Mouse (Mus musculus): Measurements from ENCODE around the gene Wrap53. TPM values are rescaled to one million over a fixed set of nuclear protein-coding genes. Genes with fewer than 3 reads are reported as not detected.

Gene Wrap53
- total RNA-seq, 2 experiments from 2014 or later = 13.8 to 18.4 TPM

DNA sequence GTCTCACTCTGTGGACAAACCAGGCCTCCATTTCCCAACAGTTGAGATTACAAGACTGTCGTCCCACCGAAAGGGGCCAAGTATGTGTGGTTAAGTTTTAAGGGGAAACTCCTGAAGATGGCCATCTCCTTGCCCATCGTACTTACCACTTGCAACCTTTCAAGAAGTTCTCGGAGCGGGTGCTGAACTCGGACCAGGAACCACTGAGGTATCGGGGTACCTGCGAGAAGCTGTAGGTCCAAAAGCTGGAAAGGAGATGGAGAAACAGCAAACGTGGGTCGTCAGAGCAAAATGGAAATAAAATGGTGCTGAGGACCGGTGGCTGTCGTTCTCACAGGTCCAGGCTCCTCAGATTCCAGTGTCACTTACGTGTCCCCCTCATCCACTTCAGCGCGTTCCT lies 1.8 kb downstream of the Wrap53 start:
- ATAC-seq (replicated peaks; ENCODE audit: low FRiP score, poor library complexity, severe bottlenecking) = no peak

DNA sequence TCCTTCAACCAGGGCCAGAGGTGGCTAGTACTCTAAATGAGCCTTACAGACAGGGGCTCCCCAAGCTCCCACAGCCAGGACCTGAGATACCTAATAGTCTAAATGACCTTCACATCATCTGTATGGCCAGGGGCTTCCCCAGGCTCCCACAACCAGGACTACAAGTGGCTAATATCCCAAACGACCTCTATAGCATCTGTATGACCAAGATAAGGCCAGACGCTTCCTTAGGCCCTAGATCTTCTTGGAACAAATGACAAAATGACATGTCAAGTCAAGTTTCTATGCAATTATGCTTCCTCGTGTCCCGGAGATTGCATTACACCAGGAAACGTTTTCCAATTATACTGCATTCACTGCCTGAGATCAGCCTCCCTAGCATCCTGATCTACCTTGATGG lies 3.7 kb downstream of the Wrap53 start:
- ATAC-seq (replicated peaks; ENCODE audit: low FRiP score, poor library complexity, severe bottlenecking) = no peak

DNA sequence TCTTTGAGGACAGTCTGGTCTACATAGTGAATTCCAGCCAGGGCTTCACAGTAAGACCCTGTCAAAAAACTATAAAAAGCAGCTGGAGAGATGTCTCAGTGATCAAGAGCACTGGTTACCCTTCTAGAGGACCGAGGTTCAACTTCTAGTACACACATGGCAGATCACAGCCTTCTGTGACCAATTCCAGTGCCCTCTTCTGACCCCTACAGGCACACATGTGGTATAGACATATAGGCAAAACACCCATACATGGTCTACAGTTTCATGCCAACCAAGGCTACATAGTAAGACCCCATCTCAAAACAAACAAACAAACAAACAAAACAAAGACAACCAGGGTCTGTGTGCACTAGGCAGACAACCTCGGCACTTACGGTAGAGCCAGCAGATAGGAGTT lies 4.8 kb downstream of the Wrap53 start:
- ATAC-seq (replicated peaks; ENCODE audit: low FRiP score, poor library complexity, severe bottlenecking) = no peak

DNA sequence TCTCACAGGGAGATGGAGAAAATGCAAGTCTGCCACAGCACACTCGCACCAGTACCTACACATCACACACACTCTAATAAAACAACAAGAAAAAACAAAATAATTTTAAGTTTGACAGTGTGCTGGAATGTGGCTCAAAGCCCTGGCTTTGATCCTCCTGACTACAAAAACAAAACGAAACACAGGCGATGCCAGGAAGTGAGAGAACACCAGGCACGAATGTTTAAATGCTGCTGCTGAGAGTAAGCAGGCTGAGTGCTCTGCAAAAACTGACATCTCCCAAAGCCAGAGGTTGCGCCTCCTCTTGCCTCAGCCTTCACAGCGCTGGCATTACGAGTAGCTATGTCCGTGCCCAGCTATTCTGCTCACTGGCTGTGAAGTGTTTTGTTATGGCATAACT lies 14.9 kb downstream of the Wrap53 start:
- no peak for ATAC-seq (replicated peaks; ENCODE audit: low FRiP score, poor library complexity, severe bottlenecking)

DNA sequence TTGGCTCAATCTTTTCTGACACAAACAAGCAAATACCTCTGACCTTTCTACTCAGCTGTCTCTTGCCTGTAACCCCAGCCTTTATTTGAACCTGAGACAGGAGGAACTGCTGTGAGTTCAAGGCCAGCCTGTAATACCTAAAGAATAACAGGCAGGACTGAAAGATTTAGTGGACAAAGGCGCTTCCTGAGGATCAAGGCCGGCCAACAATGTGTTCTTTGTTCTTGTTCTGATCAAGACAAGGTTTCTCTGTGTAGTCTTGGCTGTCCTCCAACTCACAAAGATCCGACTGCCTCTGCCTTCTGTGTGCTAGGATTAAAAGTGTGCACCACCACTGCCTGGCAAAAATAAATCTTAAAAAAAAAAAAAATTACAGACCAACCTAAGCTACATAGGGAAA lies 15.7 kb downstream of the Wrap53 start:
- no peak for ATAC-seq (replicated peaks; ENCODE audit: low FRiP score, poor library complexity, severe bottlenecking)

DNA sequence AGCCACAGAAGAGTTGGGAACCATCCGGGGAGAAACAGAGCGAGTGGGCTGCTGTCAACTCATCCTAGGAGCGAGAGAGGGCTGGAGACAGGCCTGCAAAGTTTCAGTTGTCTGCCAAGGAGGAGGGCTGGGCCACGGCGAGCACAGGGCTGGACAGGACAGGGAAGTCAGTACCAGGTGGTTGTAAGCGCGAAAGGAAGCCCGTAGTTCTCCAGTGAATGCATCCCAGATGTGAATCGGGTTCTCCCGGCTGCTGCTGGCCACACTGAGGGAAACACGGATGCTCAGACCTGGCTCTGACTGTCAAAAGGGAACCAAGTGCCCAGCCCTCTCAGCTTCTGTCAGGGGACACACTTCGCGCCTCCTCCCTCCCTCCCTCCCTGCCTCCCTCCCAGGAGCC lies 16.7 kb downstream of the Wrap53 start:
- no peak for ATAC-seq (replicated peaks; ENCODE audit: low FRiP score, poor library complexity, severe bottlenecking)

DNA sequence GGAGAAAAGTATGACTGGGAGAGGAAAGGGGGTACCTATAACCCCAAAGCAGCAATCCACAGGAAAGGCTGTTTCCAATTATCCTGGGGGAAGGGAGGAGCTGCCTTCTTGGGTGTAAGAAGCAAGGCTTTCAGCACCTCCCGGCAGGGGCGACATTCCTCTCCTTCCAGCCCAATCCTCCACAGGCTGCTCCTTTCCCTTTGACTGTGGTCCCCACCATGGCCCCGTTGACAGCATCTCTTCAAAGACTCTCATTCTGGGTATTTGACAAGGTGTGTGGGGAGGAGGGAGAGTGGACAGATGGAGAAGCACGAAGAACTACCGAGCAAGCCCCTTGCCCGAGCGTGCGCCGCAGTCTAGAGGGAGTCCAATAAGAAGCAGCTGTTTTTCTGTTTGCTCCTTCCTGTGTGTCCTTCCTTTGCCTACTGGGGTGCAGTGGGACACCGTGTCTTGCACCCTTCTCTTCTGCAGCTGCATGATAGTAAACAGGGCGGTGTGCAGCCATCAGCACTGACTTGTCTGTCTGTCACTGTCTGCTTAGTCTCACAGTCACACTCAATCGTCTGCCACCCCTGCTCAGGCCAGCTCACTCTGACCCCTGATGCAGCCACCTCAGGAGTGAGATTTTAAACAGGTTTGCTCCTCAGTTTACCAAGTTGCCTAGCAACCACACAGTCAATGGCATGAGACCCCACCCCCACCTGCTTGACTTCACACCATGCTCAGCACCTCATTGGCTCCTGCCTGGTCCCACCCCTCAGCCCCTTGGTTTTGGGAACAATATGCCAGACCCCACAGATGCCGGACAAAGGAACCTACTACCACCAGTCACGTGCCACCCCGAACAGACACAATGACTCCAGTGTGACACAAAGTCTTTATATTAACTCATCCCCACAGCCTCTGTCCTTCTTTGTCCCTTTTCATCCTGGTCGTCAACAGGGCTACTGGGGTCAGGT lies 18.9 kb downstream of the Wrap53 start:
- no peak for ATAC-seq (replicated peaks; ENCODE audit: low FRiP score, poor library complexity, severe bottlenecking)

DNA sequence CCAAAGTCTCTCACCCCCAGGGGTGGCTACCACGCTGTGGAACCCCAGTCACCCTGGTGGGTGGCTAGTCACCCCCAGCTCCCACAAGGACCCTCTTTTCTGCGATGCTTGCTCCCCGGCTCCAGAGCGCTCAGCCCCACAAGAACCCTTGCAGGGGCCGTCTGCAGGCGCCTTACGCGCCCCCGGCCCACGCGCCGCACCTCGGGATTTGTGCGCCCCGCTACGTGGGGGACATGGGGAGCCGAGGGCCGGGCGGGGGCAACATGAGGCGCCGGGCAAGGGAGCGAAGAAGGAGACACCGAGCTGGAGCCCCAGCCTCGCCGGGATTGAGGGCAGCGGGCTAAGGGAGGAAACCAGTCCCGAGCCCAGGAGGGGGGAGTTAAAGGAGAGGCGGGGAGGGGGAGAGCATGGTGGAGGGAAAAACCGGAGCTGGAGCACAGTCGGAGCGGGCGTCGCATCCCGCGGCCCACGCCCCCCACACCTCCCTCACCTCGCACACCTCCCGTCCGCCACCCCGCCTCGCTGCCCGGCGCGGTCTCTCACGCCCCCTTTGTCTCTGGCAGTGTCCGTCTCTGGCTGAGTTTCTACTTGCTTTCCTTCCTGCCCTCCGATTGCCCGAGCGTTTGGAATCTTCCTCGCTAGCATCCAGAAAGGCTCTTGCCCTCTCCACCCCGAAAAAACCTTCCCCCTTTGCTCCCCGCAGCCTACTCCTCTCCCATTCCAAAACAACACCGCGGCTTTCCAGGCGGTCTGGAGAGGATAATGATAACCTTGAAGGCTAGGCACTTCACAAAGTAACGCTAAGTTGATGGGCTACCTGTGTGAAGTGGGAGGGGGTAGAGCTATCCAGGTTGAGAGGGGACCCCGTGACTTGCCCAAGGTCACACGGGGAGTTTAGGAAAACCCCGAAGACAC lies 19.9 kb downstream of the Wrap53 start, which contains the start of gene Efnb3:
Gene Efnb3, minus strand, starts transcription at position 355 of the 915 bp plus-strand sequence.
- ATAC-seq (replicated peaks; ENCODE audit: low FRiP score, poor library complexity, severe bottlenecking) = no peak

DNA sequence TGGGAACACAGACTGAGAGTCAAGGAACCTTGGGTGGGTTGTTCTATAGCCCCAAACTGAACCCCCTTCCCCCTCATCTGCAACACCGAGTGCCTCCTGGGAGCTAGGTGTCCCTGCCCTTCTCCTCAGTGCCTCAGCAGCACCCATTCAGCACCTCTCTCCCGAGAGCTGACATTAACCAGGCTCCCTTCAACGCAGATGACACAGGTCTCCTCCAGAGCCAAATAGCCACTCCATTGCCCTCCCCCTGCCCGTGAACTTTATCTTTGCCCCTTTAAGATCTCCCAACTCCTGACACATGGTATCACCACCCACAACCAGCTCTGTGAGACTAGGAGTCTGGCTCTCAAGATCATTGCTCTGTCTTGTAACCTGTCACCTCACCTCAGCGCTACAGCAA lies 20.9 kb downstream of the Wrap53 start:
- ATAC-seq (replicated peaks; ENCODE audit: low FRiP score, poor library complexity, severe bottlenecking) = no peak

DNA sequence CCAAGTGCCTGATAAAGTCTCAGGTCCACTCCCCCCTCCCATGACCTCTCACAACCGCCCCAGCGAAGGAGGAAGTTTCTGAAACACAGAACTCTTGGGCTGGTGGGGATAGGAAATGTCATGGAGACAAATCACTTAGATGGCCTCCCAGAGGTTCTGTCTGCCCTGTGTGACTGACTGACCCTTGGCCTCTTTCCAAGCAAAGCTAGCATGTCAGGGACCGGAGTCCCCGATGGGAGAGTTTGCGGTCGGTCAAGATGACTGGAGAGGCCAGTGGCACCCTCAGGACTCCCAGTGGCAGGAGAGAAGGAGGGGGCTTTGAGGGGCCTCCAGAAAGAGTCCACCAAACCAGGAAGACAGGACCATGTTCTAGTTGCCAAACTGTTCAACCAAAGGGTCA lies 21.3 kb downstream of the Wrap53 start:
- no peak for ATAC-seq (replicated peaks; ENCODE audit: low FRiP score, poor library complexity, severe bottlenecking)

DNA sequence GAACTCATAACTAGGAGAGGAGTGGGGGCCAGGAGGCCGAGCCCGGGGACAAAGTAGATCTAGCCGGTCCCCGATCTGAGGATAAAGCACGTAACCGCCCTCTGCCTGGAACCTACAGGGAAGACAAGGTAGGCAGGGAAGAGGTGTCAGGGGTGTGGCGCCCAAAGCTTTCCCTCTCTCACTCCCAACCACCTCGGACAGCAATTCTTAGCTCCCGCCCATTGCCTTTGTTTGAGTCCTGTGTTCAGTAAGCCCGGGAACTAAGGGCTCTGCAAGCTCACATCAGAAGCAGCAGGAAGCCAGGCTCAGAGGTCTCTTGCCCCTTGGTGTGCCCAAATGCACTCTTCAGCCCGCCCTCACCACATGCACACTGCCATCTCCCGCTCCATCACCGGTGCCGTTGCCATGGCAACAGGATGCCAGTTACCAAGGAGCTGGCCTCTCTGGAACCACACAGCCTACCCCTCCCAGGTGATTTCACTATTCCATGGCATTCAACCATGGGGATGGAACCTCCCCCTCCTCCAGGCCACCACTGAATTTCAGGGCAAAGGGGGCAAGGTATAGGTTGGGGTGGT lies 22.6 kb downstream of the Wrap53 start:
- ATAC-seq (replicated peaks; ENCODE audit: low FRiP score, poor library complexity, severe bottlenecking) = no peak

DNA sequence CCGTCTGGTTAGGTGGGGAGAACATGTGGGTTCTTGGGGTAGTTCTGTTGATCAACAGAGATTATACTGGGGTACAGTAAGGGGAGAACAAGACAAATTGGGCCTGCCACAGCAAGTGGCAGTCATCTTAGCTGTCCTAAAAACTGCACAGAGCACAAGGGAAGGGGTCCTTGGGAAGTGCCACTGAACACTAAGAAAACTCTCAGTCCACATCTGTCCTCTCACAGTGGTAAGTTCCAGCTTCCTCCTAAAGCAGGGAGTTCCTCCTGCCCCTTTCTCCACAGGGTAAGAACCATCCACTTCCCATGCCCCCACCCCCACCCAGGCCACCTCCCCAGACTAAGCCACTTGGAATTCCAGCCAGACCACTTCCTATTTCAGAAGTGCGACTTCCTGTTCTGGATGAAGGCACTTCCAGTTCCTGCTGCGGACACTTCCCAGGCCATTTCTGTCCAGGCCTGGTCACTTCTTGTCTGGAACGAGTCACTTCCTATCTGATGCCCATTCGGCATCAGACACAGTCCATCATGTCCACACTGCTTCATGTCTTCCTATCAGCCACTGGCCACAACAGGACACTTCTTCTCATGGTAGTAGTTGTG lies 25.4 kb downstream of the Wrap53 start:
- no peak for ATAC-seq (replicated peaks; ENCODE audit: low FRiP score, poor library complexity, severe bottlenecking)

DNA sequence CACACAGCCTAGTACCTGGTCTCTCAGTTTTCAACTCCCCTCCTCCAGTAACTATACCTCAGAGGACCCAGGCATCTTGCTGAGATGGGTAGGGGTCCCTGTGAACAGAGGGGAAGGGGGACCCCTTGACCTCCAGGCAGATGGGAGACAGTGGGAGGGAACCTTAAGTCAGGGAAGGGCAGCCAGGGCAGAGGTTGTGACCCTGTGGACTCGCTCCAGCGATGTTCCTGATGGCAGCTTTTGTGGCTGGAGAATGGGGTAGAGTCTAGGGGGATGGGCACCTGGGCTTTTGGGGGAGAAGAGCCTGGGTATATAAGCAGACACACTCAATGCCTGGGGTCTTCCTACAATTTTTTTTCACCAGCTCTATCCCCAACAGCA lies 26.7 kb downstream of the Wrap53 start:
- ATAC-seq (replicated peaks; ENCODE audit: low FRiP score, poor library complexity, severe bottlenecking) = no peak

DNA sequence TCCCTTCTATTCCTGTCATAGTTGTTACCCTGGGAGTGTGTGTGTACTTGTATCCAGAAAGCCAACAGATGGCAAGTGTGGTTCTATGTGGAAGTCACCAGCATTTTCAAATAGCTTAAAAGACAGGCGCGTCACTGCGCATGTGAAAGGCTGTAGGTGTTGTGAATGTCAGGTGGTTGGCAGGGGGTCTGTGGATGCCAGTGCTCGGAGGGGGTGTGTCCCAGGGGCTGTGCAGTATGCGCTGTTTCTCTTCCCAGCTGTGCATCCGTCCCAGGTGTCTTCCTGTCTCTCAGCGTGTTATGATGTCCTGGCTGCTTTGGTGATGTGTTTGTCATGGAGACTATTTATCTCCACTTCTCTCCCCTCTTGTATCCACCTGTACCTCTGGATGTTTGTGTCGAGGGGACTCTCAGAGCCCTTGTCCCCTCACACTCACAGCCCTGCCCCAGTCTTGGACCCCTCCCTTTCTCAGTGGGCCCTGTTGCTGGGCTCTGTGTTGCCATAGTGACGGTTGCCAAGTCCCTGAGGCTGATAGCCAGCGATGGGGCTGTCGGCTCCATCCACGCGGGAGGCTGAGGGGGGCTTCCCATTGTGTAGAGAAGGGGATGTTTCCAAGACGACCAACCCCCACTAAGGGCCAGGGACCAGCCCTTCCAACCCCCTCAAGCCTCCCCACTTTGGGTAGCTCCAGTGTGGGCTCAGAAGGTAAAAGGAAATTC lies 27.3 kb downstream of the Wrap53 start:
- no peak for ATAC-seq (replicated peaks; ENCODE audit: low FRiP score, poor library complexity, severe bottlenecking)

DNA sequence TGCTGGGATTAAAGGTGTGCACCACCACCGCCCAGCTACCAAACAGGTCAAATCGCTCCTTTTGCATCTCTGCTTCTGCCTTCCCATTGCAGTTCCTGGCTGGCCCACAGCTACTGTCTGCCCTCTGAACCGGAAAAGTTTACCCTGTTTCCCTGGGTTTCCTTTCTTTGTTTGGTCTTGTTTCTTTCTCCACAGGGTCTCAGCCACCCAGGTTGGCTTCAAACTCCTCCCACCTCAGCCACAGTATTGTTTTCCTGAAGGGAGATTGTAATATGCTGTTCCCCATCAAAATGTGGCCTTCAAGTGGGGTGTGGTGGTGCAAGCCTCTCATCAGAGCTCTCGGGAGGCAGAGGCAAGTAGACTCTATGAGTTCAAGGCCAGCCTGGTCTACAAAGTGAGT lies 28.7 kb downstream of the Wrap53 start:
- ATAC-seq (replicated peaks; ENCODE audit: low FRiP score, poor library complexity, severe bottlenecking) = no peak

DNA sequence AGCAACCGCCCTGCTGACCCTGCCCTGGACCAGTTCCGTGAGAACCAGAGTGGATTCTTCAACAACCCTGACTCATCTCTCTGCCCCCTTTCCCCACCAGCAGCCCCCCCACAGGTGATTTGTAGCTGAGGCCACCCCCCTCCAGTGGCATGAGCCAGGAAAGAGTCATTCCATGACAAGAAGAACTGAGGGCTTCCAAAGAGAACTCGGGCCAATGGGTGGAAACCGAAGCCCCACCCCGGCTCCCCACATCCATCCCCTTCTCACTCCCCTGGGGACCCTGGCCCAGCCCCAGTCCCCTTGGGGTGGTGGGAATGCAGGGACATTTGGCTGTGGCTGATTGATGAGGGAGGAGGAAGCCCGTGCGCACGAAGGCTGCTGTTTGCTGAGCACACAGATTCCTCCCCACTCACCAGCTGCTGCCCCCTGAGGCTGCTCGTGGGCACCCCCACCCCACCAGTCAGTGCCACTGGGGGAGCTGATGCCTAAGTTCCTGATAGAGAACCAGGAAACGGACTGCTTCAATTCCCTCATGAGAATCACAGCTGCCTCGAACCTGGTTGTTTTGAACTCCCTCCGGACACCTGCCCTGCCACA lies 30.9 kb downstream of the Wrap53 start, which contains the start of gene Dnah2:
Gene Dnah2, minus strand, starts transcription at position 51 of the 597 bp plus-strand sequence.
- ATAC-seq (replicated peaks; ENCODE audit: low FRiP score, poor library complexity, severe bottlenecking) = no peak

DNA sequence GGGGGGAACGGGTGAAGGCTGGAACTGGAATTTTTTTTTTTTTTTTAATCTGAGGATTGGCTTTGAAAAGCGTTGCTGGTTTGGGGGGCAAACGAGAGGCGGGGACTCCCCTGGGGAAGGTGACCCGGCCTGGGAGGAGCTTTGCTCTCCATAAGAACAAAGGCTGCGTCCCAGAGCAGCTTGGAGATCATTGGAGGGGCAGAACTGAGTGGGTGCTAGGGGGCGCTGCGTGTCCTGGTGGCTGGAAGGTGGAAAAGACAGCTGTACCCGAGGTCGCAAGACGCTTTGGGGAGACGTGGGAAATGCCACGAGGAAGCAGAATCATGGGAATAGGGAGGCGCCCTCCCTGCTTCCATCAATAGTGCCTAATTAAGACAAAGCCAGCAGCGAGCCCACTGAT lies 33.0 kb downstream of the Wrap53 start:
- ATAC-seq (replicated peaks; ENCODE audit: low FRiP score, poor library complexity, severe bottlenecking) = no peak

DNA sequence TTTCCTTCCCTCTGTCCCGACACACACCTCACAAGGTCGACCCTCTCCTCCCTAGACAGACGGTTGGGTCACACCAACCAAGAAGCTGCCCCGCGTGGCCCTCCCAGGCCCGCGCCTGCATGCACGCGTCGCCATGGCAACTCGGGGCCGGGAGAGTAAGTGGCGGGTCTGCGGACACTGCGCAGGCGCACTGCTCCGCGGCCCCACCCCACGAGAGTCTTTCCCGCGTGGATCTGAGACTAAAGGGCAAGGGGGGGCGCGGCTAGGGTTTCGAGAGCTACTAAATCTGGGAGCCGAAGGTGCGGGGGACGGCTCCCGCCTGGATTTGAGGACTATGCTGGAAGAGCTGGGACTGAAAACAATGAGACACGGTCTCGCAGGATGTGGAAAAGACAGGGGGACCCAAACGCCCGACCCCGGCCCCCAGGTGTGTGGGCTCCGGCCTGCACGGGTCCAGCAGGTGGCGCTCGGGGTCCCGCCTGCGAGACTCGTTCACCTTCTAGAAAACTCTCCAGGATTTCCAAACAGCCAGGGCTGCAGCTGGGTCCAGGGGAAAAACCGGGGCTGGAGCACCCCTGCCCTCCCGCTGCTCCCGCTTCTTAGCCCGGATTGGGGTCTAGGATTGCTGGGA lies 33.5 kb downstream of the Wrap53 start:
- 0 out of 2 replicates have a peak, but pooled peaks have one; percentile 17 for ATAC-seq (replicated peaks; ENCODE audit: low FRiP score, poor library complexity, severe bottlenecking)

All from erythroid progenitor cell, adult 5-6 weeks (primary cell).